Mouse (Mus musculus): ENCODE data around the gene Bcl9l.

DNA sequence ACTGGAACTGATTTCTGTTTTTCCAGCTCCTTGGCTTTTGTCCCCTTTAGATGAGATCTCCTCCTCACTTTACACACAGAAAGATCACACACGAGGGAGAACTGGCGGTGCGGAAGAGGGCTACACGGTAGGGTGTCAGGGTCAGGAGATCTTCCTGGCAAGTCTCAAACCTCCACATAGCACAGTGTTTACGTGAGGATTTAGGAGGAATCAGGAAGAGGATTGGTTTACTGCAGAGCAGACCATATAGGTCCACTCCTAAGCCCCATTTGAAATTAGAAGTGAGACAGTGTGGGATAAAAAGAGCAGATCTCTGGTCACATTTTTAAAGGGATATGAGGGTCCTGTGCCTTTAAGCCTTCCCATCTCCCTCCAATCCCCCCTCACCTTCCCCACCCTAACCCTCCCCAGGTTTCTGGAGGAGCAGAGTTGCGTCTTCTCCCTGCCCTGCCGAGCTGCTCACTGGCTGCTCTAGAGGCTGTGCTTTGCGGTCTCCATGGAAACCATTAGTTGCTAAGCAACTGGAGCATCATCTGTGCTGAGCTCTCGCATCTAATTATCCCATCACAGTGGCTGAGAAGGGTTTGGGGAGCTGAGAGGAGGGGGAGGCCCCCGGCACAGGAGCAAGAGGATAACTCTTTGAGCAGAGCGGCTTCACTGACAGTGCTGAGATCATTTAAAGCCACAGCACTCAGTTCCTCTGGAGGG is 25.4 kb upstream of the Bcl9l start:
- TF ChIP-seq CTCF (IDR thresholded peaks at IDR 0.05; ENCODE audit: low read depth) (no peak), EP300 (IDR thresholded peaks at IDR 0.05; ENCODE audit: low read depth) (no peak)
